Mouse (Mus musculus) brain, embryonic 14.5 days (tissue): ENCODE data around the gene Tbc1d2. TPM values are rescaled to one million over a fixed set of nuclear protein-coding genes. Genes with fewer than 3 reads are reported as not detected.

ENCODE experiments used
- DNase-seq: peaks from one replicate; pipeline ENCODE4 v3.0.0-alpha.2; 2011; ENCODE audit warnings: low read depth
- CTCF ChIP-seq: fragments of 200-500 bp; IDR thresholded peaks from 2 replicates; pipeline ENCODE4 v1.5.1; 2012; ENCODE audit warnings: inconsistent platforms, mild to moderate bottlenecking, moderate library complexity, borderline replicate concordance; ENCODE audit not compliant: insufficient read depth, insufficient read length; ENCODE audit errors: extremely low read depth
- POLR2A ChIP-seq: fragments of 200-500 bp; IDR thresholded peaks from 2 replicates; pipeline ENCODE4 v1.6.1; 2012; ENCODE audit warnings: mild to moderate bottlenecking, inconsistent platforms, borderline replicate concordance; ENCODE audit not compliant: poor library complexity, insufficient read depth, insufficient read length, severe bottlenecking; ENCODE audit errors: extremely low read depth
- polyA plus RNA-seq: library from polyadenylated mRNA; depleted of rRNA; stranded (reverse); fragments of >200 nt; gene quantifications from 2 replicates; pipeline ENCODE4 v1.2.3, GENCODE M21; 2012

Gene Tbc1d2
- polyA plus RNA-seq, 1 experiment, result 1.4 TPM

DNA sequence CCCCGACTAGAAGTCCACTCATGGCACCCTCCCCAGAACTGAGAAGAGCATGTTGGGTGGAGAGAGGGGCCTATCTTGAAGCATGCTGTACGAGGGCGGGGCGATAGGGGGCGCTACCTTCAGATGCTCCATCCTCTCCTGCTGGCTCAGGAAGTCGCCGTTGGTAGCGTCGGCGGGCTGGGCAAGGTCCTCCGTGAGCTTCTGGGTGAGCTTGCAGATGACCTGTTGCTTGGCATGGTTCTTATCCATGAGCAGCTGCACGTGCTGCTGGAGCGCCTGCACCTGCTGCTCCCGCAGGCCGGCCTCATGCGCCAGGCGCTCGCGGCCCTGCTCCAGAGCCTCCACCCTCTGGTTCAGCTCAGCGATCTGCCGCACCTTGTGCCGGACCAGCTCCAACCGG, 29.7 kb downstream of the Tbc1d2 start:
- DNase-seq, result peak; percentile 39
- no peak for TF ChIP-seq POLR2A
- TF ChIP-seq CTCF, result peak; percentile 62

DNA sequence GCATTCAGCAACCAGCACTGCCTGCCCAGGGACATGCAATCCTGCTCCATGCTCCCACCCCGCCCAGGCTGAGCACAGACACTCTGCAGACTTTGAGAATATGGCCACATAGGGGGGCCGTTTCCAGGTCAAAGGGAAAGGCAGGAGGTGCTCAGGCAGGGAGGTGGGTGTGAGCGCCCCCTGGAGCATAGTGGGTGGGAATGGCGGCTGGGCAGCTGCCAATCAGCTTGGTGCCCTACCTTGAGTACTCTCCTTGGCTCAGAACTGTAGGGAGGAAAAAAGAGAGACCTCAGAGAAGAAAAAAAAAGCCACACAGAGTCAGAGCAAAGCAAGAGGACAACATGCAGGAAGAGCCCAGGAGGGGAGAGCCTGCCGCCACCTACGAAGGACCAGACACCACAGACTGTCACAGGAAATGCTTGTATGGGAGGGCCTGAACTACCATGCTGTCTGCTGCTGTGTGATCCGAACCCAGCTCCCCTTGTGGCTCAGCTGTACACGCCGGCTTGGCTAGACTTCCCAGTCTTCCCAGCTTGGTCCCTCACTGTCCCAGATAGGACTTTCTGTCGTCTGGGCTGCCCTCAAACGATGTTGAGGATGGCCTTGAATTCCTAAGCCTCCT, 31.7 kb downstream of the Tbc1d2 start:
- TF ChIP-seq POLR2A (no peak), CTCF (peak; percentile 35; the same call in 1 of the 2 replicates)
- DNase-seq, result no peak

DNA sequence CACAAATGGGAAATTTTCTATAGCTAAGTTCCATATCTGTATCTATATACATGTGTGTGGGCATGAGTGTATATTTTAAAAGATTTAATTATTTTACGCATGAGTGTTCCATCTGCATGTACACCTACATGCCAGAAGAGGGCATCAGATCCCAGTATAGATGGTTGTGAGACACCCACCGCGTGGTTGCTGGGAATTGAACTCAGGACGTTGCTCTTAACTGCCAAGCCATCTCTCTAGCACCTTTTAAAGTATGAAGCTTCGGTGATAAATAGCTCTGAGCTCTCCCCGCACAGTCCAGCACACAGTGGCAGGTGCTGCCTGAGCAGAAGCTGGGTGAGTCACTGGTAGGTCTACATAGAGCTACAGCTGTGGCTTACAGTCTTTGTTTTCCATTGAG, 32.6 kb downstream of the Tbc1d2 start:
- DNase-seq, result no peak
- TF ChIP-seq CTCF, result peak; percentile 20; the same call in 1 of the 2 replicates
- no peak for TF ChIP-seq POLR2A

DNA sequence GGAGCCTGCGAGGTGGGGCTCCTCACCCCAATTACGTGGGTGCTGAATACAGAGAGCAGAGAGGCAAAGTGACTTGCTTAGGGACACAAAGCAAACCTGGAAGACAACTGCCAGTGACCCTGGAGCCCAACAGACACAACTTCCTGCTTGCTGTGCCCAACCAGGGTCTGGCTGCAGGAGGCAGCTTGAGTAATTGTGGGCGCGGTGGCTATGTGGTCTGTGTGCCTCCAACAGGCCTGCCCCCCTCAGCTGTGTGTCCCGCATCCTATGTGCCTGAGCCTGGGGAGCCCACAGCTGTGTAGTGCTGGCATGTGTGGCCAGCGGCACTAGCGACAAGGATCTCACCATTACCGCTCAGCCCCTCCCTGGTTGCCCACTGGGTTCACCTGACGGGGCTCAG, 35.4 kb downstream of the Tbc1d2 start:
- DNase-seq, result no peak
- TF ChIP-seq POLR2A (no peak), CTCF (no peak)

DNA sequence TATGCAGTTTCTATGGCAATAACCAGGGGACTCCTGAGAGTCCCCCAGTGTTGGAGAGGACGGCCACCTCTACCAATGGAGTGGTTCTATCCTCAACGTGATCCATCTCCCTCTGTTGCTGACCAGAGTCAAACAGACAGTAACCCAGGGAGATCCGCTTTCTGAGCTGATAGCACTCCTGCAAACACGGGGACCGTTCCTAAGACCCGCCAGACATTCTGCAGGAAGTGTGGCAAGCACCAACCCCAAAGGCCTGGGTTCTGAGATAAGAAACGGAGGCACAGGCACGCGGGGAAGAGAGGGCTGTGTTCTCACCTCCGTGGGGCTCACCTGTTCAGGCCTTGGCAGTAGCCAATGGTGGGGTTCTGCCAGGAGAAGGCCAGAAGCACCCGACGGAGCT, 36.4 kb downstream of the Tbc1d2 start:
- TF ChIP-seq POLR2A (no peak), CTCF (no peak)
- no peak for DNase-seq

DNA sequence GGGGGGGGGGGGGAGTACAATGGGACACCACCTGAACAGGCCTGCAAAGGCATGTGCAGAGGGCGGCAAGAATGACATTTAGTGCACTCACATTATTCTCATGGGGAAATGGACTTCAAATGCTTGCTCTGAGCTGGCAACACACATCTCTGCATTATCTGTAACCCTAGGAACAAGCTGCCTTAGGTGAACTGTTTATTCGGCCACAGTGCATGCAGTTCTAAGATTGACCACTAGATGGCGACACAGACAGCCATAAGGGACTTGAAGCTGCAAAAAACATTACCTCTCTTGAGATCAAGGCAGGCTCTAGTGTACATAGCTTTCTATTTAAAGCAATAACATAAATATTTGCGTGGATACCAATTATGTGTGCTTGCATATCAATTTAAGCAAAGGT, 38.8 kb downstream of the Tbc1d2 start:
- no peak for TF ChIP-seq POLR2A
- TF ChIP-seq CTCF, result peak; percentile 94
- peak; percentile 94 for DNase-seq

DNA sequence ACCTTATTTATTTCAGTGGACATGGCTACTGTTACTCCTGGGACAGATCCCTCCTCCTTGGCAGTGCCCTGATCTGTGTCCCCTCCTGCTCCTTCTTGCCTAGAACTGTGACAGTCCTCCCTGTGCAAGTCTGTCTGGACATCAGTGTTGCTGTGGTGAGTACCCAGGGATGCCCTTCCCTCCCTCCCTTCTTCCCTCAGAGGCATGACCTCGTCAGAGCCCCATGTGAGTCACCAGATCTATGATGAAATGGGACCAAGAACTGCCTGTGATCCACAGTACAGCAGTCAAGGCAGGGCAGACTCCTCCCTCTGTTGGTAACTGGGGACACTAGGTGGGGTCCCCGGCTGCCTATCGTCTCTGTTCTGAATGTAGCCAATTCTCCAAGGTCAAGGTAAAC, 42.4 kb downstream of the Tbc1d2 start:
- TF ChIP-seq CTCF (no peak), POLR2A (no peak)
- DNase-seq, result no peak

DNA sequence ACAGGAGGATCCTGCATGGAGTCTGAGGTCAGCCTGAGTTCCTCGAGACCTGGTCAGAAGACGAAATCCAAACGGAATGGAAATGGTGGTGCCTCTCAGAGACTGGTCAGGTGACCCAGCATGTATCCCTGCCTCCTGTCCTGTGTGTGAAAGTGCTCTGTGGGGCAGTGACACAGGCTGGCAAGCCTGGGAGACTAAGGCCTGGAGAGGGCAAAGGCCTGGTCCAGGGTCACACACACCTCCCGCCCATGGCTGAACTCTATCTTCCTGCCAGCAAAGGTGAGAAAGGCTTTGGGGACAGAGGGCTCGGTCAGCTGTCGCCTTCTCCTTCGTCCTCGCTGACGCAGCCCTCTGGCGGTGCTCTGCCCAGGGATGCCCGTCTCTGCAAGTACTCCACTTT, 44.6 kb downstream of the Tbc1d2 start:
- DNase-seq, result no peak
- TF ChIP-seq CTCF (no peak), POLR2A (no peak)

DNA sequence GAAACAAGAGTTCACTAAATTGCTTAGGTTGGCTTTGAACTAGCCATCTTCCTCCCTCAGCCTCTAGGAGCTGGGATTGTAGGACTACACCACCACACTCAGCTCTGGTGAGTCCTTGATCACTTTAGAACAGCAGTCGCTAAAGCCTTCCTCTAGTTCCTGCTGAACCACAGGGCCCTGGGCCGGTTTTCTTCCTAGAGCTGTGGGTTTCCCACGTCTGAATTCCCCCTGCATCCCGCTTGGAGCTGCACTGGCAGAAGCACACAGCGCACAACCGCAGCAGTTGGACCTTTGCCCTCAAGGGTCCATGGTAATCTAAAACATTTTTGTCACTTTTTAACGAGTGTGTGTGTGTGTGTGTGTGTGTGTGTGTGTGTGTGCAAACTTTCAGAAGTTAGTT, 47.3 kb downstream of the Tbc1d2 start:
- TF ChIP-seq POLR2A, result no peak
- no peak for TF ChIP-seq CTCF
- no peak for DNase-seq

DNA sequence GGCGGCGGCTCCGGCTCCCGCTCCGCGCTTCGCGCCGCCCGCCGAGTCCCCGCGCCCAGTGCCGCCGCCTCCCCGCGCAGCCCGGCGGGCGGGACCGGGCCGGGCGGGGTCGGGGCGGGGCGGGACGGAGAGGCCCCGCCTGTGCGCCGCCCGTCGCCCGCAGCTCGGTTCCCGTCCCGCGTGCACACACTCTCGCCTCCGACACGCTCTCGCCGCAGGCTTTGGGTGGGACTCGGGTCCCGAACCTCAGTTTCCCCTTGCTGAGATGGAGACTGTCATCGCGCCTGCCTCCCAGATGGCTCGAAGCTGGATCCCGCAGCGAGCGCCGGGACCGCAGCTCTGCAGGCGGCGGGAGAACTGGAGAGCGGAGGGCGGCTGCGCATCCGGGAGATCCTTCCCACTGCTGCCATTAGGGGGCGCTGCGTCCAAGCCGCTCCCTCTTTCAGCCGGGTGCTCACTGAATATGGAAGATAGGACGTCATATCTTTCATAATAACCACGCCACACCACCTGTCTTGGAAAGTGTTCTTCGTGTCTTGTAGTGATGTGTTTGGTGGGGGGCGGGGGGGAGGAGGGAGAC, 48.1 kb downstream of the Tbc1d2 start, which contains the start of gene Coro2a:
TSS of gene Coro2a (minus strand) at position 359 of the 580 bp plus-strand sequence.
- peak; percentile 91 for DNase-seq
- no peak for TF ChIP-seq POLR2A
- TF ChIP-seq CTCF, result peak; percentile 94

DNA sequence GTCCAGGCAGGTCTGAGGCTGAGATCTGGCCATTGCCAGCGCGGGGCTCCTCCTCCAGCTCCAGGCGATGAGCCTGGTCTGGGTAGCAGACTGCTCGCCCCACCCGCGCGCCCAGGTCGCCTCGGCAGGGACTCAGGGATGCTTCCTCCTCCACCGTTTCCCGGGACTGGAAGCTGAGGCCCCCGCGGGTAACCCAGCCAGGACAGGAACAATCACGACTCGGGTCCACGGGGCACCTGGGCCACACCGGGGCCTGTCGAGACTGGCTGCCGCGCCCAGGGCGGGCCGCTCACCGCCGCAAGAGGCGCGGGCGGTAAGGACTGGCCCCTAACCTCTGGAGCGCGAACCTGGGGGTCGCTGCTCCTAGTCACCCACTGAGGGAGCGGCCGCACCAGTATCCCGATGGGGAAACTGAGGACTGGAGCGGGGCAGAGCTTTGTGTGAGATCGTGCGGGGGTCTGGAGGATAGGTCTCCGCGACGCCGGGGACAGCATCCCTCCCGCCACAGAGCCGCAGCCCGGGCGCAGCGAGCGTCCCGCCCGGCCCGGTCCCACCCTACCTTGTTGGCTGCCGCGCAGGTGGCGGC, 48.7 kb downstream of the Tbc1d2 start:
- DNase-seq, result peak; percentile 22
- no peak for TF ChIP-seq POLR2A
- no peak for TF ChIP-seq CTCF
